Mouse (Mus musculus) G1E (cell line): ENCODE results near the gene Cmah. TPM values are rescaled to one million over a fixed set of nuclear protein-coding genes. Genes with fewer than 3 reads are reported as not detected.

Experiments used
- ATAC-seq: 2 replicates; pipeline ENCODE4 v1.8.0; 2016; ENCODE audit warnings: mild to moderate bottlenecking; ENCODE audit not compliant: insufficient number of reproducible peaks, poor library complexity, low FRiP score, severe bottlenecking; ENCODE audit errors: extremely low read depth
- DNase-seq: peaks from one replicate; pipeline ENCODE4 v3.0.0; 2012; ENCODE audit warnings: low spot score
- H3K27me3 ChIP-seq: 2 replicates; pipeline ENCODE4 v1.6.1; 2012; ENCODE audit warnings: mild to moderate bottlenecking, low read length, inconsistent platforms; ENCODE audit not compliant: insufficient read depth
- H3K36me3 ChIP-seq: replicated peaks from 2 replicates; pipeline ENCODE3; 2012; ENCODE audit warnings: mild to moderate bottlenecking, inconsistent platforms
- H3K4me1 ChIP-seq: 2 replicates; pipeline ENCODE4 v1.6.1; 2012; ENCODE audit warnings: low read depth, low read length, inconsistent platforms, mixed read lengths; ENCODE audit not compliant: insufficient read depth
- H3K4me3 ChIP-seq: 2 replicates; pipeline ENCODE4 v1.5.1; 2012; ENCODE audit warnings: low read depth, mild to moderate bottlenecking, inconsistent platforms, low read length, moderate library complexity, mixed read lengths
- H3K9me3 ChIP-seq: replicated peaks from 2 replicates; pipeline ENCODE4 v1.6.1; 2012; ENCODE audit warnings: inconsistent platforms
- CTCF ChIP-seq: IDR thresholded peaks from 2 replicates; pipeline ENCODE4 v1.5.1; 2012; ENCODE audit warnings: low read depth, low read length, inconsistent platforms, mixed read lengths
- GATA1 ChIP-seq: IDR thresholded peaks from 2 replicates; pipeline ENCODE4 v1.6.1; 2012; ENCODE audit warnings: borderline replicate concordance, low read length, inconsistent platforms, mixed read lengths
- GATA2 ChIP-seq: IDR thresholded peaks from 2 replicates; pipeline ENCODE4 v1.6.1; 2012; ENCODE audit warnings: low read depth, low read length, inconsistent platforms, borderline replicate concordance
- POLR2AphosphoS5 ChIP-seq: IDR thresholded peaks from 2 replicates; pipeline ENCODE4 v1.6.1; 2012; ENCODE audit warnings: low read depth, low read length, inconsistent platforms; ENCODE audit not compliant: insufficient replicate concordance
- TAL1 ChIP-seq: conservative IDR thresholded peaks from 2 replicates; pipeline ENCODE4 v1.6.1; 2012; ENCODE audit warnings: low read depth, low read length, inconsistent platforms, mixed read lengths
- polyA plus RNA-seq: library from polyadenylated mRNA; stranded (reverse); fragments of >175 nt; gene quantifications from 2 replicates; pipeline ENCODE4 v1.2.3, GENCODE M21; 2012
- total RNA-seq, 2 experiments: library from RNA; stranded (forward) in 1 of 2; stranded (reverse) in 1 of 2; fragments of 200-1000 nt in 1 of 2; fragments of >200 nt in 1 of 2; fragmentation: Nextera tagmentation in 1 of 2; gene quantifications; 2 replicates each; pipeline ENCODE4 v1.2.3; 2014 to 2017

Gene Cmah
- total and polyA plus RNA-seq, 3 experiments: 0.16 to 0.23 TPM; not detected in 1

GRCm38 (mm10) chr13:24518887-24519286, 191.7 kb downstream of the Cmah start:
- Histone ChIP-seq H3K27me3 (no peaks in the 10 kb centered on the region; the same call in 1 of the 2 replicates), H3K9me3 (no peaks in the 10 kb centered on the region), H3K36me3 (no peaks in the 10 kb centered on the region), H3K4me1 (no peaks in the 10 kb centered on the region), H3K4me3 (no peak overlapping the region)
- TF ChIP-seq GATA2 (no peak), CTCF (0 out of 2 replicates have a peak, but pooled peaks have one; percentile 25)
- DNase-seq: peak; percentile 7
- ATAC-seq: no peak

- no peaks in the 10 kb centered on the region for H3K36me3 ChIP-seq
- TF ChIP-seq CTCF: no peak
- no peak for TF ChIP-seq POLR2AphosphoS5
- no peak for TF ChIP-seq GATA1
- no peak for TF ChIP-seq TAL1
- no peak for TF ChIP-seq GATA2
- no peak for DNase-seq
These were observed 192.9 kb downstream of the Cmah start for GRCm38 (mm10) chr13:24519976-24520647.

GRCm38 (mm10) chr13:24520796-24521195, 193.6 kb downstream of the Cmah start:
- no peaks in the 10 kb centered on the region; the same call in 1 of the 2 replicates for H3K27me3 ChIP-seq
- DNase-seq (no peak), ATAC-seq (no peak)
- H3K9me3 ChIP-seq: no peaks in the 10 kb centered on the region
- H3K36me3 ChIP-seq: no peaks in the 10 kb centered on the region
- TF ChIP-seq CTCF (no peak), GATA1 (no peak), POLR2AphosphoS5 (no peak), GATA2 (no peak), TAL1 (no peak)
- no peak overlapping the region for H3K4me3 ChIP-seq
- no peaks in the 10 kb centered on the region for H3K4me1 ChIP-seq

More at GRCm38 (mm10) chr13:24519976-24520647, 192.9 kb downstream of the Cmah start:
- H3K4me1 ChIP-seq: no peaks in the 10 kb centered on the region
- H3K27me3 ChIP-seq: no peaks in the 10 kb centered on the region; the same call in 1 of the 2 replicates
- H3K9me3 ChIP-seq: no peaks in the 10 kb centered on the region
- H3K4me3 ChIP-seq: no peak overlapping the region
- no peak for ATAC-seq

- Histone ChIP-seq H3K4me1 (no peaks in the 10 kb centered on the region), H3K9me3 (no peaks in the 10 kb centered on the region), H3K36me3 (no peaks in the 10 kb centered on the region), H3K4me3 (no peak overlapping the region), H3K27me3 (no peaks in the 10 kb centered on the region; the same call in 1 of the 2 replicates)
- TF ChIP-seq GATA2: no peak
- no peak for TF ChIP-seq CTCF
- no peak for TF ChIP-seq POLR2AphosphoS5
- no peak for TF ChIP-seq GATA1
- TF ChIP-seq TAL1: no peak
- DNase-seq (no peak), ATAC-seq (no peak)
These were observed 194.5 kb downstream of the Cmah start for GRCm38 (mm10) chr13:24521446-24522342.

- no peak for TF ChIP-seq GATA2
- TF ChIP-seq POLR2AphosphoS5: no peak
- no peak for TF ChIP-seq TAL1
- TF ChIP-seq GATA1: no peak
- TF ChIP-seq CTCF: no peak
- Histone ChIP-seq H3K27me3 (no peaks in the 10 kb centered on the region; the same call in 1 of the 2 replicates), H3K4me1 (no peaks in the 10 kb centered on the region), H3K36me3 (no peaks in the 10 kb centered on the region), H3K9me3 (no peaks in the 10 kb centered on the region), H3K4me3 (no peak overlapping the region)
- DNase-seq (no peak), ATAC-seq (no peak)
These were observed 195.2 kb downstream of the Cmah start for GRCm38 (mm10) chr13:24522343-24522837.

- Histone ChIP-seq H3K27me3 (no peaks in the 10 kb centered on the region; the same call in 1 of the 2 replicates), H3K4me3 (no peak overlapping the region), H3K36me3 (no peaks in the 10 kb centered on the region), H3K9me3 (0 out of 2 replicates have a peak, but pooled peaks cover 2% of the 10 kb centered on the region), H3K4me1 (no peaks in the 10 kb centered on the region)
- ATAC-seq (no peak), DNase-seq (no peak)
- no peak for TF ChIP-seq CTCF
These were observed 196.5 kb downstream of the Cmah start for GRCm38 (mm10) chr13:24523587-24524221.
